Mouse (Mus musculus) small intestine, adult 2 months (tissue): ENCODE results near the gene 5530401A14Rik.

Source experiments
- CTCF ChIP-seq: fragments of 200-500 bp; IDR thresholded peaks from 2 replicates; pipeline ENCODE4 v1.5.1; 2012; ENCODE audit warnings: low read depth, mild to moderate bottlenecking, control low read depth, inconsistent platforms, low read length, moderate library complexity, mixed read lengths; ENCODE audit not compliant: insufficient replicate concordance, insufficient read length; ENCODE audit errors: extremely low read depth
- POLR2A ChIP-seq: fragments of 200-500 bp; IDR thresholded peaks from 2 replicates; pipeline ENCODE4 v1.6.1; 2012; ENCODE audit warnings: low read depth, mild to moderate bottlenecking, control low read depth, inconsistent platforms, low read length, moderate library complexity

- TF ChIP-seq CTCF (no peak), POLR2A (no peak)
These were observed 52.6 kb downstream of the 5530401A14Rik start for GRCm38 (mm10) chr11:81913071-81913470.
